Mouse (Mus musculus): ENCODE data around the gene Kif5c. TPM values are rescaled to one million over a fixed set of nuclear protein-coding genes. Genes with fewer than 3 reads are reported as not detected.

Kif5c gene
- polyA plus RNA-seq, 1 experiment from 2014 or later, result 96.4 TPM

Other genes with a start within 250 kb of the Kif5c start
- gene Epc2, start 167.8 kb upstream of the Kif5c start, polyA plus RNA-seq (2014; fragmentation: Nextera tagmentation; extraction: Ambion mirVana), result 12.2 and 14.0 TPM in 2 replicates
- 0.36 and 0.87 TPM in 2 replicates for gene Lypd6b, start 168.4 kb downstream of the Kif5c start, polyA plus RNA-seq (2014; fragmentation: Nextera tagmentation; extraction: Ambion mirVana)